Comparison of ENCODE assay signal across 9 mouse cellular contexts in the genomic region with DNA sequence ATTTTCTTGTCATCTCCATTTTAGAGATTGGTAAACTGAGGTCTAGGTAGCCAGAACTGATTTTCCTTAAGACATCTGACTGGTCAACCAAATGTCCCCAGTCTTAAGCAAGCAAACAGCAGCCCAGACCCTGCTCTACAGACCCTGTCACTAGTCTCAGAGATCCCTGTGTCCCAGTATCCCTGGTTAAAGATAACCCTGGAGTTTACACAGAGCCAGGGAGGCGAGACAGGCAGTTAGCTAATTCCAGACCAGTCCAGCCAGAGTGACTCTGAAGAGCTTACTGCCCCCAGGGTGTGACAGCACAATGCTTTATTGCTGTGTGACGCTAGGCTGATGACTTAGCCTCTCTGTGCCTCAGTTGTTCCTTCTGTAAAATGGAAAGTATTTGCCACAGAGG. TPM values are rescaled to one million over a fixed set of nuclear protein-coding genes. Genes with fewer than 3 reads are reported as not detected.
DNase-seq lines count a peak whose midpoint lies in the region; ATAC-seq and TF ChIP-seq lines count a peak whose summit lies in the region.
"Had no signal": no experiment of that assay in that cellular context is flagged by ENCODE, and none has a peak within 500 bp of the region (broad histone marks: within the 10 kb centered on the region; RNA-seq: fewer than 3 reads in every experiment).

A gene (minus strand): TSS at position 129 of the 400 bp plus-strand sequence.

- DNase-seq in kidney, adult 2 months: no peak
- DNase-seq in kidney, adult 8-10 months: no peak
- DNase-seq in adrenal gland, postnatal 14 days: no peak
- no peak for DNase-seq in gonadal fat pad, adult 2 months (ENCODE audit: low read depth)
- no peak for DNase-seq in layer of hippocampus, postnatal 10 days (ENCODE audit: low spot score in 2 of 2)
- DNase-seq in stomach, postnatal 0 days (ENCODE audit: low spot score): no peak
- no peak for DNase-seq in right cerebral cortex, postnatal 36 days (ENCODE audit: low spot score in 2 of 2)

- H3K27ac ChIP-seq in kidney, adult 2 months (ENCODE audit: insufficient read depth, low read depth, low read length): 0 out of 2 replicates have a peak within 1 kb of the TSS, but pooled peaks have one; percentile 17
- H3K27ac ChIP-seq in stomach, postnatal 0 days (replicated peaks): no peak within 1 kb of the TSS

- WGBS in kidney, adult 2 months: 75% methylated on average over 2 of the region's 2 CpGs
- 82% methylated on average over 2 of the region's 2 CpGs for WGBS in stomach, postnatal 0 days

- no peak within 1 kb of the TSS for H3K4me3 ChIP-seq in kidney, adult 2 months (ENCODE audit: insufficient read depth, low read depth, low read length)
- H3K4me3 ChIP-seq in stomach, postnatal 0 days (ENCODE audit: low read depth, low read length): no peak within 1 kb of the TSS

- no peaks in the 10 kb centered on the region for H3K4me1 ChIP-seq in kidney, adult 2 months (ENCODE audit: control insufficient read depth, insufficient read depth, low read length)
- H3K4me1 ChIP-seq in stomach, postnatal 0 days (replicated peaks; ENCODE audit: control insufficient read depth, insufficient read depth): no peaks in the 10 kb centered on the region; the same call in 1 of the 2 replicates

- H3K4me2 ChIP-seq in stomach, postnatal 0 days (replicated peaks; ENCODE audit: low read depth): no peak within 1 kb of the TSS

- TF ChIP-seq CTCF in kidney, adult 2 months (conservative IDR thresholded peaks at IDR 0.05; ENCODE audit: insufficient read depth, insufficient read length, low read depth, low read length): no peak
- no peak for TF ChIP-seq CTCF in stomach, postnatal 0 days (IDR thresholded peaks at IDR 0.05; ENCODE audit: low read depth)

- H3K9me3 ChIP-seq in stomach, postnatal 0 days (ENCODE audit: control insufficient read depth, low read length): no peaks in the 10 kb centered on the region

- H3K9ac ChIP-seq in stomach, postnatal 0 days (ENCODE audit: low read length): no peak within 1 kb of the TSS

- no peaks in the 10 kb centered on the region for H3K36me3 ChIP-seq in kidney, adult 2 months (ENCODE audit: control insufficient read depth, insufficient read depth, low read length)
- H3K36me3 ChIP-seq in stomach, postnatal 0 days (ENCODE audit: control insufficient read depth, insufficient read depth, low read length): no peaks in the 10 kb centered on the region

- no peaks in the 10 kb centered on the region for H3K27me3 ChIP-seq in kidney, adult 2 months (replicated peaks; ENCODE audit: control insufficient read depth, insufficient read depth, low read length)
- no peaks in the 10 kb centered on the region for H3K27me3 ChIP-seq in stomach, postnatal 0 days (ENCODE audit: control insufficient read depth, insufficient read depth, low read length)

- TF ChIP-seq POLR2A in kidney, adult 2 months (IDR thresholded peaks at IDR 0.05; ENCODE audit: low read depth, low read length): no peak

- no peak for TF ChIP-seq EP300 in stomach, postnatal 0 days (optimal IDR thresholded peaks at IDR 0.05)

- ATAC-seq in stomach, postnatal 0 days (ENCODE audit: low FRiP score, low TSS enrichment): no peak
- no peak for ATAC-seq in cerebellum, adult (ENCODE audit: insufficient number of reproducible peaks, low FRiP score, low TSS enrichment)

RNA-seq across cellular contexts. Expression of the gene that starts here (rescaled TPM):
- polyA plus RNA-seq in kidney, adult 2 months (2012; rRNA removed): 107 and 119 TPM in 2 replicates
- total RNA-seq in adrenal gland, postnatal 14 days (2021): 340 and 374 TPM in 2 replicates
- 218 and 301 TPM in 2 replicates for polyA plus RNA-seq in gonadal fat pad, adult 2 months (2012; rRNA removed)
- total RNA-seq in layer of hippocampus, postnatal 10 days (2021): 10 to 100 TPM; 67.2 to 69.2 TPM
- polyA plus RNA-seq in stomach, postnatal 0 days (2015; fragmentation: Nextera tagmentation; extraction: Ambion mirVana): 177 and 187 TPM in 2 replicates
- total RNA-seq: CH12.LX had no signal
